Mouse (Mus musculus) embryo, embryonic 11.5 days (tissue): ENCODE measurements around the gene Scg3.
"Not testable (repeated sequence)": the region's sequence is repeated elsewhere in the genome, so short reads cannot be mapped to it uniquely, and the experiment has no call there.

ENCODE experiments used
- DNase-seq: peaks from one replicate; pipeline ENCODE4 v3.0.0-alpha.2; 2012; ENCODE audit warnings: low read depth, low spot score

Scg3 gene

GRCm38 (mm10) chr9:75683426-75684191 is at the start of gene Scg3:
Scg3 (minus strand) TSS chr9:75684056.
- peak; percentile 74 for DNase-seq

GRCm38 (mm10) chr9:75719952-75720687 is 36.3 kb upstream of the Scg3 start:
- peak; percentile 51 for DNase-seq

GRCm38 (mm10) chr9:75719481-75719880 is 35.6 kb upstream of the Scg3 start:
- DNase-seq, result no peak

GRCm38 (mm10) chr9:75684772-75685171 is 916 bp upstream of the Scg3 start:
- DNase-seq, result no peak

GRCm38 (mm10) chr9:75684292-75684691 is 436 bp upstream of the Scg3 start:
- no peak for DNase-seq

- no peak for DNase-seq
Measured at GRCm38 (mm10) chr9:75680606-75681005, 3.2 kb downstream of the Scg3 start.

GRCm38 (mm10) chr9:75679629-75680028 is 4.2 kb downstream of the Scg3 start:
- DNase-seq, result no peak

- no peak for DNase-seq
Measured at GRCm38 (mm10) chr9:75678341-75678740, 5.5 kb downstream of the Scg3 start.

GRCm38 (mm10) chr9:75676226-75676625 is 7.6 kb downstream of the Scg3 start:
- DNase-seq, result no peak

GRCm38 (mm10) chr9:75672769-75673168 is 11.1 kb downstream of the Scg3 start:
- DNase-seq, result no peak

GRCm38 (mm10) chr9:75666612-75667011 is 17.2 kb downstream of the Scg3 start:
- no peak for DNase-seq

GRCm38 (mm10) chr9:75665364-75665763 is 18.5 kb downstream of the Scg3 start:
- DNase-seq, result no peak

GRCm38 (mm10) chr9:75660917-75661316 is 22.9 kb downstream of the Scg3 start:
- no peak for DNase-seq

- not testable (repeated sequence) for DNase-seq
Measured at GRCm38 (mm10) chr9:75656456-75656855, 27.4 kb downstream of the Scg3 start.

- no peak for DNase-seq
Measured at GRCm38 (mm10) chr9:75653981-75654911, 29.6 kb downstream of the Scg3 start.

- no peak for DNase-seq
Measured at GRCm38 (mm10) chr9:75645405-75645804, 38.5 kb downstream of the Scg3 start.

GRCm38 (mm10) chr9:75634226-75634625 is 49.6 kb downstream of the Scg3 start:
- DNase-seq, result no peak

GRCm38 (mm10) chr9:75633603-75634002 is 50.3 kb downstream of the Scg3 start:
- DNase-seq, result no peak

- DNase-seq, result no peak
Measured at GRCm38 (mm10) chr9:75632902-75633301, 51.0 kb downstream of the Scg3 start.

- DNase-seq, result no peak
Measured at GRCm38 (mm10) chr9:75632111-75632510, 51.7 kb downstream of the Scg3 start.

- DNase-seq, result no peak
Measured at GRCm38 (mm10) chr9:75630823-75631454, 52.9 kb downstream of the Scg3 start.

- no peak for DNase-seq
Measured at GRCm38 (mm10) chr9:75626308-75626604, 57.6 kb downstream of the Scg3 start.
